Mouse (Mus musculus) naive thymus-derived CD4-positive, alpha-beta T cell, adult 2 months (primary cell): ENCODE results near the gene Dapk1.

Source experiments
- DNase-seq: peaks from one replicate; pipeline ENCODE4 v3.0.0-alpha.2; 2011; ENCODE audit warnings: low read depth

Gene Dapk1

DNA sequence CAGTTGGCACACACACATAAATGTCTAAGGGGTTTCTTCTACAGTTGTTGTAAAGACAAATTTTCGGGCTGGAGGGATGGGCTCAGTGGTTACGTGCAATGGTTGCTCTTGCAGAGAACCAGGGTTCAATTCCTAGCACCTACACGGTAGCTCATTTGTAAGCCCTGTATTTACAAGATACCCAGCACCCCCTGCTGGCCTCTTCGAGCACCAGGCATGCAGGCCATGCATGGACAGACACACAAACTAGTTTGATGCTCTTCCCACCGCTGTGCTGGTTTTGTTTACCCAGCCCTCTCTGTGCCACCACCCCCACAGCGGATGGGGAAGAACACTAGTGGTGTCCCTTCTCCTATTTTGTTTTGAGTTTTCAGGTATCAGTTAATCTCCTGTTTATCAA, 138.5 kb downstream of the Dapk1 start:
- no peak for DNase-seq

DNA sequence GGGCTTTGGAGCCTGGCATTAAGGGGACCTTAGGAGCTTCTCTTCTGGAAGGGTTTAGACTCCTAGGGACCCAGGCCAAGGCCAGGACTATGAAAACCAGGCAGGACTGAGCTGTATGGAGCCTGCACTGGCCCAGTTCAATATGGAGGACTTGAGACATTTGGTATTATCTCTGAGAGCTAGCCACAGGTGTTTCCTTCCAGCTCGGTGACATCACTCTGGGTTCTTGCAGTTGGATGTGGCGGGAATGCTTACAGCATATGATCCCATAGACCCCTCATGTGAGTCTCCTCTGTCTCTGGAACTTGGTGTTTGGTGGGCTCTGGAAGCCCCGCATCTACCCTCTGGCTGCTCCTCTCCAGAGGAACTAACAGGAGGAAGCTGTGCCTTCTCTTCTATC, 140.9 kb downstream of the Dapk1 start:
- DNase-seq, result no peak

DNA sequence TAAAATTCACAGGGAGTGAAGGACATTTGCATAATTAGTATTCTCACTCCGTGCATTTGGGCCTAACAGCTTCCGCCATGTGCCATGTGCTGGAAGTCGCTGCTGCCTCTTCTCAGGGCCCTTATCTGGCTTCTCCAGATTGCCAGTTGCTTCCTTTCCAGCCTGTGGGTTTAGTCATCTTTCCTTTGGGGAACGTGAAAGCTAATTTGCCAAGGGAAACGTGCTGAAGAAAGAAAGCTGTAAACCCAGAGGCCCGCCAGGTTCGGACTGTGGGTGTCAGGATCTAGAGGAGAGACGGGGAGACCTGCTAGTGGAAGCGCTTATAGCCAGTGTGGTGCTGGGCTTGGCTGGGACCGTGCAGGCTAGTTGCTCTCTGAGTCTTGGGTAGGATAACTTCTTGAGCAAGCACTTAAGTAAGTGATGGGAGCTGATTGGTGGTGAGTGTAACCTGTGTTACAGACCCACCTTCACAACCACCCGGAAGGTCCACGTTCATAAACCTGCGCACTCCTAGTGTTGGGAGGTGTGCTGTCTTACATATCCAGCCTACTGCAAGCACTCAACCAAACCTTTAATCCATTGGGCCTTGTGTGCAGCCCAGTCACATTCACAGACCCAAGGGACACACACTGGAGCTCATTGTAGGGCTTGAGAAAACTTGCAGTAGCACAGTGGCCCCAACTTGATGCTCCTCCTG, 141.8 kb downstream of the Dapk1 start:
- no peak for DNase-seq

DNA sequence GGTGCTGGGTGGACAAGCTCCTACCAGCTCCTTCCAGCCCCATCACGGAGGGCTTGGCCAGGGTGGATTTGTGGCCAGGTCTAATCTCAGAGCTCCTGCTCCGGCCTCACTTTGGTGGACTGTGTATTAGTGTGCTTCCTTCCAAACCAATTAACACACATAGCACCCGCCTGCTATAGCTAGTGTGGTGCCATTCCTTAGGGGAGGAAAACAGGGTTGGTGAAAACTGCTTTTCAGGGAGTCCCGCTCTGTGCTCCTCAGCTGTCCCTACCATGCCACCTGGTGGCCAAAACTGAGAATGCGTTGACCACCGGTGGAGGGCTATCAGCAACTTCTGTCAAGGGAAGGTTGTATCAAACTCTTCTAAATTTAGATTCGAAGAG, 142.3 kb downstream of the Dapk1 start:
- DNase-seq, result peak; percentile 80

DNA sequence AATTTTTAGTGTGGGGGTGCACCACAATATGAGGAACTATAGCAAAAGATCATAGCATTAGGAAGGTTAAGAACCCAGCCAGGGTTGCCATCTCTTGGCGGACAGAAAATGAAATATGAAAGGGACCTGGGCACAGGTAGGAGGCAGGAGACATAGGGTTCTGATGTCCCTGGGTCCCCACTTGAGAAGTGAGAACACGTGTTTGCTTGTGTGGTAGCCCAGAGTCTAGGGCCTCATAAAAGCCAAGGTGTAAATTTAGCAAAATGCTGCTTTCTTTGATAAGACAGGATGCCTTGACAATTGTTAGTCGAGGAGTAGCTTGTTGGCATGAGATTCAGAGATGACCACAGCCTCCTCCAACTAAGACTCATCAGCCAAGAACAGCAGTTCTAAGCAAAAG, 143.0 kb downstream of the Dapk1 start:
- DNase-seq, result no peak

DNA sequence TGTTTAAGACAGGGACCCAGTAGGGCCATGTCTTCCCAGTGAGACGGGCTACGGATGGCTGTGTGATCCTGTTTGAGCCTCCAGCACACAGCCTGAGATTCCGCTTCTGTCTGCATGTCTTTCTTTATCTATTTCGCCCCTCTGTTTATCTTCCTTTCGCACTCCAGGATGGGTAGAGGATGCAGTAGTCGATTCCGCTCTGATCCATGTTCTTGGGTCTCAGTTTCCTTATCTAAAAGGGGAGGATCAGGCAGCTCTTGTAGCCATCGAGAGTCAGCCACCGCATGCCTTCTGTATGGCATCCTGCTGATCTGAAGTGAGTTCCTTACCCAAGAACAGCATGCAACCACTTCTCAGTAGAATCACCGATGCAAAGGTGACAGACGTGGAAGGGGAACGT, 143.6 kb downstream of the Dapk1 start:
- no peak for DNase-seq

DNA sequence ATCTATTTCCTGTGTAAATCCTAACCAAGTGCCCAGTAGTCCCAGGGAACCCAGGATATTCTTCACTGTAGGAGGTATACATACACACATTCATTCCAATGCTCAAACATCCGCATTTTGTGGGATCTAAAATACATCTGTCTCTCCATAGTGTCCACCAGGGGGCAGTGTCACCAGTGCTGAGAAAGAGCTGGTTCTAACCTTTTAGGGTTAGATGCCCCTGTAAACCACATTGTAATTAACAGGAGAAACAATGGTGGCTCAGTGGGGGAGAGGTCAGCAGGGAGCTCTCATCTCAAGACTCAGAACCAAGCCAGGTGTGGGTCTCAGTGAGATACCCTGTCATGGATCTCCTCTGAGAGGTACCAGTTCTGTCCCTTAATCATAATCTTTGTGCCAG, 144.5 kb downstream of the Dapk1 start:
- DNase-seq, result peak; percentile 72

DNA sequence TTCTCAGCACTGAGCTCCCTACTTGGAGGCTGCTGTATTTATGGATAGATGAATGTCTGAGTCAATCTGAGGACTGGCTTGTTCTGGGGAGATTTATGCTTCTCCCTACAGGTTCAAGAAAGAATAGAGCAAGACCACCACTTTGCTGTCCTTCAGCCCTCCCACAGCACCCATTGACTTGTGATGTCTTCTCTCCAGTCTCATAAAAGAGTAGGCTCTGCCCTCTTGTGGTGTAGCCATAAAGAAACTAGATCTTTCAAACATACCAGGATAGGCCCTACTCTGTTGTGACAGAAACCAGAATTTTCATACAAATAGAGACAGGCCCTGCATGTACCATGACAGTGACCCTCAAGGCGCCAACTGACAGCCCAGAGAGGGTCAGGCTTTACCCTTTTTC, 145.5 kb downstream of the Dapk1 start:
- DNase-seq, result no peak

DNA sequence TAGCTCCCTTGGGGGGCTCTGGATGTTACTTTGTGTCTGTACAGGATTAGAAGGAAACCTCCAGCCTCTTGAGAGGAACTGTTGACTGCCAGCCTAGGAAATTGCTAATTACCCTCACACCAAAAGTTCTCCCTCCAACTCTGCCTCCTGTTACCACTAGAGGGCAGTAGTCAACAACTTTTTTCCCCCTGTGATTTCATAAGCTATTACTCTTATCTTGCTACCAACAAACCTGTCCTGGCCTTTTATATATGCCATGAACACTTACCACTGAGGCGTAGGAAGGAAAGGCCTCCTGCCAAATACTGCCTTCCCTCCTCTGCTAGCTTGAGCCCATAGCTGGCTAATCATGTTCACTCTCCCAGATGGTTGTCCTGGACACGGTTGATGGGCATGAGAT, 146.8 kb downstream of the Dapk1 start:
- DNase-seq, result peak; percentile 50

DNA sequence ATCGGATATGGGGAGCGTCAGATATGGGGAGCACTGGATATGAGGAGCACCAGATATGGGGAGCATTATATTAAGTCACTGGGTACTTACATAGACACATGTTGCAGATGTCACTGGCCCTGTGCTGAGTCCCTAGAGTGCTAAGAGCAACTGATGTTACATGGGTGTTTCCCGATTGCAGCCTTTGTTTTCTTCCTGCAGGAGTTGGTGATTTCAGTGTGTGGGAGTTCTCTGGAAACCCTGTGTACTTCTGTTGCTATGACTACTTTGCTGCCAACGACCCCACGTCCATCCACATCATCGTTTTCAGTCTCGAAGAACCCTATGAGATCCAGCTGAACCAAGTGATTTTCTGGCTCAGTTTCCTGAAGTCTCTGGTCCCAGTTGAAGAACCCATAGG, 149.2 kb downstream of the Dapk1 start:
- DNase-seq, result no peak

DNA sequence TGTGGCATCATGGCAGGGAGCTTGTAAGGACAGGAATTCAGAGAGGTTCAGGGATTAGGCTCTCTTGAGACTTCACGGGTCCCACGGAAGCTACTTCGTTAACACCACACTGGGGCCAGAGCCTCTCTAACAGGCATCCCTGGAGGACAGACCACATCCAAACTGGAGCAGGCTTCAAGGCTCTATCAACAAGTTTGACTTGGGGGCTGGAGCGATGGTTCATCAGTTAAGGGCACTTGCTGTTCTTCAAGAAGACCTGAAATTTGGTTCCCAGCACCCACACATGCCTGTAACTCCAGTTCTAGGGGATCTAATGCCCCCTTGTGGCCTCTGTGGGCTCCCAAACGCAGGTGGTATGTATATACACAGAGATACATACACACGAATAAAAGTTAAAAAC, 151.5 kb downstream of the Dapk1 start:
- no peak for DNase-seq

DNA sequence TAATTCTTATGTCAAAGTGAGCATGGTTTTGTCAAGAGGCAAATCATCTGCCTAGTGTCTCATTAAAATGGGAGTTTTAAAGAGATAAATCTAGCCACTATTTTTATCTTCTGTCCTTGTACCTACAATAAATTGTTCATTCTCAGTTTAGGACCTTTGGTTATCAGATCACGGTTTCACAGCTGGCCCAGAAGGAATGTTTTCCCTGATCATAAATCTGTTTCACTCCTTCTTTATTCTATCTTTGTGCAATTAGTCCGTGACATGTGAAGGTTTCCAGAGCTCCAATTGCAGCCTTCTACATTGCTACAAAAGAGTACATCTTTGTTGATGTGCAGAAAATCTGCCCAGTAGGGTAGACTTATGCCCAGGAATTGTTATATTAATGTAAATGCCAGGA, 153.5 kb downstream of the Dapk1 start:
- no peak for DNase-seq

DNA sequence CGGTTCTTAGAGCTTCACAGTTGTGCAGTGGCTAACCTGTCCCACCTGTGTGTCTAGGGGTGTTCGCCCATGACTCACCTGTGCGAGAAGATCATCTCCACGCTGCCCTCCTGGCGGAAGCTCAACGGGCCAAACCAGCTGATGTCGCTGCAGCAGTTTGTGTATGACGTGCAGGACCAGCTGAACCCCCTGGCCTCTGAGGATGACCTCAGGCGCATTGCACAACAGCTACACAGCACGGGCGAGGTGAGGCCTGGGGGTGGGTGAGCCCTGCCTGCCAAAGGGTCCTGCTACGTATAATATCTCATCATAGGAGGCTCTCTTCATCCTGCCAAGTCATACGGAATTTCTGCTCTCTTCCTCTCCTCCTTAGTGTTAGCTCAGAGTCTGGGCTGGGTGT, 155.5 kb downstream of the Dapk1 start:
- DNase-seq, result no peak

DNA sequence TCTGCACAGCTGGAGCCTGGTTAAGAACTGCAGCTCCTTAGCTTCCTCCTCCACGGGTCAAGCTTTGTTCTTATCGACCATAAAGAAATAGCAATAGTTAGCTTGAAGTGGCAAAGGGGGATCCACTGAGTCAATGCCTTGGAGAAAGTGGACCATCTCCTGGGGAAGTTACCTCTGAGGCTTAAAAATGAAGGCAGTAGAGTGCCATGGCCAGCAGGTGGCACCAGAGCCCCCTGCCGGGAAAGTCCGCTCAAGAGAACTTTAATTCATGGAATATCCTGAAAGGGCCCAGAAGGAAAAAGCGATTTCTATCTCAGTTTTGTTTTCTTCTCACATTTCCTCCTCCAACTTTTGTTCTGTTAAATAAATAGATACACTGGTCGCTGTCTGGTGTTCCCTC, 157.4 kb downstream of the Dapk1 start:
- DNase-seq, result peak; percentile 30

DNA sequence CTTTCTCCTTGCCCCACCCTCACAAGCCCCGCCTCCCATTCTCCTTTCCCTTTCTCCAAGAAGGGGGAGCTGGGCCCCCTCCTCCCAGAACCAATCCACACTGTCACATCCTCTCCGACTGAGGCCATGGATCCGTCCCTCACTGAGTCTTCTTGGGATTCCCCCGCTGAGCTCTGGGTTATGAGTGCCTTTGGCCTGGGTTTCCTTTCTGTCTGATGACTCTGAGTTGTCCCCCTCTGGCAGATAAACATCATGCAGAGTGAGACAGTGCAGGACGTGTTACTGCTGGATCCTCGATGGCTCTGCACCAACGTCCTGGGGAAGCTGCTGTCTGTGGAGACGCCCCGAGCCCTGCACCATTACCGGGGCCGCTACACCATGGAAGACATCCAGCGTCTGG, 158.6 kb downstream of the Dapk1 start:
- DNase-seq, result no peak

DNA sequence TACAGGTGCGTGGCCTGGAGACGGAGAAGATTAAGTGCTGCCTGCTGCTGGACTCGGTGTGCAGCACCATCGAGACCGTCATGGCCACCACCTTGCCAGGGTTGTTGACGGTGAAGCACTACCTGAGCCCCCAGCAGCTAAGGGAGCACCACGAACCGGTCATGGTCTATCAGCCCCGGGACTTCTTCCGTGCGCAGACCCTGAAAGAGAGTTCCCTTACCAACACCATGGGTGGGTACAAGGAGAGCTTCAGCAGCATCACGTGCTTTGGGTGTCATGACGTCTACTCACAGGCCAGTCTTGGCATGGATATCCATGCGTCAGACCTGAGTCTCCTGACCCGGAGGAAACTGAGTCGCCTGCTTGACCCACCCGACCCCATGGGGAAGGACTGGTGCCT, 159.4 kb downstream of the Dapk1 start:
- DNase-seq, result no peak

DNA sequence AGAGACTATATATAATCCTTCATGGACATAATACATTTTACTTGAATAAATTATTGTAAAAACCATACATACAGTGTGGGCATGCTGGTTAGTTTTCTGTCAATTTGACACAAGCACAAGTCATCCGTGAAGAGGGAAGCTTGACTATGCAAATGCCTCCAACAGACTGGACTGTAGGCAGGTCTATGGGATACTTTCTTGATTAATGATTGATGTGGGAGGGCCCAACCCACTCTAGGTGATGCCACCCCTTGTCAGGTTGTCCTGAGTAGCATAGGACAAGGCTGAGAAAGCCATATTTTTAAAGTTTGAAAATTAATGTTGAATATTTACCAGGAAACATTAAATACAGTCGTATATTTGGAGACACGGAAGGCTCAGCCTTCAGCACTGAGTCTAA, 178.8 kb downstream of the Dapk1 start:
- no peak for DNase-seq

DNA sequence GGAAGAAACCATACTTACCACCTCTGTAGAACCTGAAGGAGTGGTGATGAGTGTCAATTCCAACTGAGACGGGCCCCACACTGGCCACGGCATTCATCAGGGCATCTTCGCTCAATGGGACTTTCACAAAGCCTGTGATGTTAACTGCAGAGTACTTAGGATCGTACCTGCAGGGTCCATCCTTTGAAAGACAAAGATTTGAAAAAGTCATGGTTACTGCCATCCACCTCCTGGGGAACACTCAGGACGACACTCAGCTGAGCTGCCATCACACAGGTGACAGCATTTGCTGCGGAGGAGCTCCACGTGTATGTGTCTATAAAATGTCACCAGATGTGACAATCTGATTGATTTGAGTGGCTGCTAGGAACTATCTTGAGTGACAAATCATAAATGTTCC, 181.6 kb downstream of the Dapk1 start:
- no peak for DNase-seq

DNA sequence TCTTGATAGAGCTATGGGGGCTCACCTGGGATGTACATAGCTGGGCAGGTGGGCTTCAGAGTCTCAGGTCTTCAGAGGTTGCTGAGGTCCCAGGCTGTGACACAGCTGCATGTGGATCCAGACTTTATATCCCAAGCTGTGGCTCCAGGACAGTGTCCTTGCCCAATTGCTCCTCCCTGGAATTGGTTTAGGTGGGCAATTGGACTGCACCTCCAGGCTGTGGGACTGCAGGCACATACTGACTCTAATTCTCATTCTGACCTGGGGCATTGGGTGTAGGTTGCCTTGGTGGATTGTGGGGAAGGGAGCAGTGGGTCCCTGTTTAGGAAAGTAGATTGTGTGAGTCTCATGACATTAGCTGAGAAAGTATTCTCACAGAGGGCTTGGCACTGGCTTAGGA, 184.5 kb downstream of the Dapk1 start, which contains the start of gene BC051665:
BC051665 (minus strand) TSS at position 101 of the 400 bp plus-strand sequence.
- DNase-seq, result no peak

DNA sequence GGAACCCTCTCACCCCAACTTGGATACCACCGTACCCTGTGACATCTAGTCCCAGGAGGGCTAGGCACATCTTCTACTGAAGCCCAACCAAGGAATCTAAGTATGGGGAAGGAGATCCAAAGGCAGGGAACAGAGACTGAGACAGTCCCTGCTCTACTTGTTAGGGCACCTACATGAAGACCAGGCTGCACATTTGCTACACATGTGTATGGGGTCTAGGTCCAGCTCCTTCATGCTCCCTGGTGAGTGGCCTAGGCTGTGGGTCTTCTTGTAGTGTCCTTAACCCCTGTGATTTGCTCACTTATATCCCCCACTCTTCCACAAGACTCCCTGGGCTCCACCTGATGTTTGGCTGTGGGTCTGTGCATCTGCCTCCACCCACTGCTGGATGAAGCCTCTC, 187.7 kb downstream of the Dapk1 start:
- DNase-seq, result no peak

DNA sequence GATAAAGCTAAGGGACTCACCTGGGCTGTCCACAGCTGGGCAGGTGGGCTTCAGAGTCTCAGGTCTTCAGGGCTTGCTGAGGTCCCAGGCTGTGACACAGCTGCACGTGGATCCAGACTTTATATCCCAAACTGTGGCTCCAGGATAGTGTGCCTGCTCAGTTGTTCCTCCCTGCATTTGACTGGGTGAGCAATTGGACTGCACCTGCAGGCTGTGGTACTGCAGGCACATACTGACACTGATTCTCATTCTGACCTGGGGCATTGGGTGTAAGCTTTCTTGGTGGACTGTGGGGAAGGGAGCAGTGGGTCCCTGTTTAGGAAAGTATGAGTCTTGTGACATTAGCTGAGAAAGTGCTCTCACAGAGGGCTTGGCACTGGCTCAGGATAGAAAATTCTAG, 201.0 kb downstream of the Dapk1 start, which contains the start of gene Ctsll3:
Ctsll3 (minus strand) TSS at position 101 of the 400 bp plus-strand sequence.
- DNase-seq, result no peak

DNA sequence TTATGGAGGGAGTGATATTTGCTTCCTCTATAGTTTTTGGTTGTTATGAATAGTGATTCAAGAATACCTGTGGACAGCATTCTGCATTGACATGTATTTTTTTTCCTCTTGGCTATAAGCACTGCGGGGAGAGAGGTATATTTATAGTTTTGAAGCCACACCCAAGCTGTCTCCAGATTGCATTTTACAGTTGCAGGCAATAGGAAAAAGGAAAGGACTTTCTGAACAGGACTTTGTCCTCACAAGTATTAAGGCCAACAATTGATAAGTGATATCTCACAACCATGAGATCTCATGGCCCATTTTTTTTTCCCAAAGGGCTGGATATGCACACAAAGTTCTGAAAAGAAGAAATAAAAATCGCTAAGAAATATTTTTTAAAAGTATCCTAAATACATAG, 207.9 kb downstream of the Dapk1 start:
- DNase-seq, result no peak

DNA sequence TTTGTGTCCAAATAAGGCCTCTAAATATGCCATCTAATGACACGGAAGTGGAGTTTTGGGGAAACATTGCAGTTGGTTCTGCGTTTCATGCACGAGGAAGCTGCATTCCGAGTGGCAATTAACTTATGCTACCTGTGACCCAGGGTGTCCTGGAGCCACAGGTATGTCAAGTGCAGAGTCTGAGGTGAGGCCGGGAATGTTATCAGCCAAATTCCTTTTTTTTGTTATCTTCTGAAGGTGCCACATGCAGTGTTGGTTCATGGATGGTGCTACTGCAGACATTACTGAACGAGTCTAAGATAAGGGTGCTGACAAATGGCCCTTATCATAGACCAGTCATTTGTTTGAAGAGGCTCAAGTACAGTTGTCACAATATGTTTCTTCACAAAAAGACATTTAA, 211.0 kb downstream of the Dapk1 start:
- no peak for DNase-seq
